ENCODE assay signal across 30 mouse cellular contexts in the genomic region with DNA sequence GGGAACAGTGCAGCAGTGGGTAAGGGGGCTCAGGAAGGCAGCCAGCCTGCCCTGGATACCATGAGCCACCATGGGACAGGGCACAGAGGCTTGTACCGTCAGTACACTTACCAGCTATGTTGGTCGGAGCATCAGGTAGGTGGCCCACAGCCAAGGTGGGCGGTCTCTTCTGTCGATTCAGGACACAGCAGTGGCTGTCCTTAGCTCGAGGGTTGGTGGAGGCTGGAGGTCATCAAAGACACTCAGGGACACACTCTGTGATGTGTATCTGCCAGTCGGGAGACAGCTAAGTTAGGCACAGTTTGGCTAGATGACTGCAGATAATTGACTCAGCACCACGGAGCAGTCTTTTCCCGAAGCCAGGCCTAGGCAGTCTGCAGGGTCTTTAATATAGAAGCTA. TPM values are rescaled to one million over a fixed set of nuclear protein-coding genes. Genes with fewer than 3 reads are reported as not detected.
"Had no signal": no experiment of that assay in that cellular context is flagged by ENCODE, and none has a peak within 500 bp of the region (broad histone marks: within the 10 kb centered on the region; RNA-seq: fewer than 3 reads in every experiment).

No protein-coding gene starts in this region.

- DNase-seq: gastrocnemius, adult 2 months; gastrocnemius, postnatal 14 days; gastrocnemius, postnatal 36 days; heart, adult 11 months; heart, adult 2 months; heart, postnatal 10 days; heart, postnatal 36 days; kidney, adult 11 months; kidney, adult 2 months; kidney, adult 9 months; kidney, postnatal 14 days; kidney, postnatal 36 days; liver; liver, embryonic 13.5 days; liver, postnatal 0 days had no signal

- H3K4me3 ChIP-seq: gastrocnemius, adult 2 months; heart, adult 2 months; heart, embryonic 12.5 days; heart, embryonic 15.5 days; hindbrain, embryonic 13.5 days; hindbrain, embryonic 15.5 days; kidney, embryonic 15.5 days; layer of hippocampus, adult 2 months; left cerebral cortex, adult 2 months; limb, embryonic 10.5 days; limb, embryonic 12.5 days; liver, embryonic 13.5 days; liver, embryonic 15.5 days had no signal

- ATAC-seq: hindbrain, postnatal 0 days; intestine, embryonic 16.5 days; liver, postnatal 0 days had no signal

- H3K27ac ChIP-seq: gastrocnemius, adult 2 months; heart, adult 2 months; heart, embryonic 15.5 days; hindbrain, embryonic 13.5 days; hindbrain, embryonic 15.5 days; hindbrain, postnatal 0 days; kidney, embryonic 15.5 days; kidney, postnatal 0 days; layer of hippocampus, adult 2 months; left cerebral cortex, adult 2 months; limb, embryonic 10.5 days; limb, embryonic 12.5 days; liver, embryonic 13.5 days; liver, embryonic 15.5 days had no signal

- H3K9me3 ChIP-seq: heart, embryonic 15.5 days; hindbrain, embryonic 13.5 days; hindbrain, embryonic 15.5 days; kidney, embryonic 15.5 days; limb, embryonic 10.5 days; liver, embryonic 13.5 days; liver, embryonic 15.5 days had no signal

- H3K27me3 ChIP-seq: heart, embryonic 12.5 days; heart, embryonic 15.5 days; hindbrain, embryonic 13.5 days; hindbrain, embryonic 15.5 days; kidney, embryonic 15.5 days; limb, embryonic 12.5 days; liver, embryonic 15.5 days had no signal

- H3K36me3 ChIP-seq: heart, embryonic 12.5 days; heart, embryonic 15.5 days; hindbrain, embryonic 13.5 days; hindbrain, embryonic 15.5 days; kidney, embryonic 15.5 days; limb, embryonic 10.5 days; limb, embryonic 12.5 days; liver, embryonic 13.5 days; liver, embryonic 15.5 days had no signal

- H3K9ac ChIP-seq: heart, embryonic 12.5 days; heart, embryonic 15.5 days; hindbrain, embryonic 13.5 days; hindbrain, embryonic 15.5 days; kidney, embryonic 15.5 days; limb, embryonic 12.5 days; liver, embryonic 13.5 days; liver, embryonic 15.5 days; liver, postnatal 0 days had no signal

- H3K4me1 ChIP-seq: heart, embryonic 12.5 days; heart, embryonic 15.5 days; hindbrain, embryonic 13.5 days; hindbrain, embryonic 15.5 days; kidney, embryonic 15.5 days; limb, embryonic 10.5 days; limb, embryonic 12.5 days; liver, embryonic 13.5 days; liver, embryonic 15.5 days had no signal

- H3K4me2 ChIP-seq: heart, embryonic 12.5 days; heart, embryonic 15.5 days; hindbrain, embryonic 13.5 days; hindbrain, embryonic 15.5 days; kidney, embryonic 15.5 days; limb, embryonic 12.5 days; liver, embryonic 11.5 days; liver, embryonic 13.5 days; liver, embryonic 15.5 days had no signal

RNA-seq across cellular contexts. Expression of a gene that starts 33.3 kb away (rescaled TPM):
- total RNA-seq: hematopoietic stem cell, adult 5-6 weeks had no signal
- polyA plus RNA-seq: limb, embryonic 10.5 days had no signal
